Mouse (Mus musculus): ENCODE data around the gene Ralbp1. TPM values are rescaled to one million over a fixed set of nuclear protein-coding genes. Genes with fewer than 3 reads are reported as not detected.

Gene Ralbp1
- total and polyA plus RNA-seq, 3 experiments, result 53.2 to 69.6 TPM; not detected in 1

GRCm38 (mm10) chr17:65896016-65896415, 10.4 kb upstream of the Ralbp1 start:
- Histone ChIP-seq H3K27me3 (ENCODE audit: control insufficient read depth in 1 of 2, insufficient read depth in 2 of 2, low read length in 2 of 2) (no peaks in the 10 kb centered on the region), H3K9ac (ENCODE audit: control insufficient read depth, low read depth, low read length, poor library complexity, severe bottlenecking) (no peak overlapping the region), H3K9me3 (replicated peaks; ENCODE audit: insufficient read depth, low read length) (no peaks in the 10 kb centered on the region), H3K4me1 (ENCODE audit: control insufficient read depth in 1 of 2, insufficient read depth in 2 of 2, low read length in 2 of 2) (no peaks in the 10 kb centered on the region; a peak in 1 of 4 replicates), H3K4me3 (ENCODE audit: control insufficient read depth in 1 of 2, insufficient read depth in 1 of 2, low read depth in 2 of 2, low read length in 2 of 2) (no peak overlapping the region), H3K36me3 (ENCODE audit: control insufficient read depth in 1 of 2, insufficient read depth in 2 of 2, low read length in 2 of 2) (no peaks in the 10 kb centered on the region), H3K79me2 (ENCODE audit: control insufficient read depth, insufficient read depth, low read length, poor library complexity) (no peaks in the 10 kb centered on the region), H3K27ac (ENCODE audit: control insufficient read depth, low read depth, low read length) (no peak overlapping the region)
- TF ChIP-seq MAZ (IDR thresholded peaks at IDR 0.05; ENCODE audit: low read depth, low read length) (no peak), EP300 (IDR thresholded peaks at IDR 0.05; ENCODE audit: low read depth in 1 of 2, low read length in 2 of 2) (no peak), BHLHE40 (IDR thresholded peaks at IDR 0.05; ENCODE audit: borderline replicate concordance, low read depth, low read length) (no peak), TCF12 (IDR thresholded peaks at IDR 0.05; ENCODE audit: low read depth, low read length) (no peak), POLR2A (IDR thresholded peaks at IDR 0.05; ENCODE audit: control insufficient read depth in 1 of 2, insufficient read depth in 1 of 2, low read depth in 1 of 2, low read length in 2 of 2, poor library complexity in 1 of 2) (no peak), USF2 (IDR thresholded peaks at IDR 0.05; ENCODE audit: borderline replicate concordance in 1 of 2, insufficient read depth in 1 of 2, low read depth in 1 of 2, low read length in 2 of 2) (no peak), ZC3H11A (IDR thresholded peaks at IDR 0.05; ENCODE audit: low read depth, low read length) (no peak), ZNF384 (IDR thresholded peaks at IDR 0.05; ENCODE audit: low read depth, low read length) (no peak), POLR2AphosphoS2 (IDR thresholded peaks at IDR 0.05; ENCODE audit: low read length) (no peak), UBTF (IDR thresholded peaks at IDR 0.05; ENCODE audit: borderline replicate concordance, insufficient read depth, low read depth, low read length) (no peak), KAT2A (conservative IDR thresholded peaks at IDR 0.05; ENCODE audit: low read depth, low read length) (no peak), MAFK (IDR thresholded peaks at IDR 0.05; ENCODE audit: borderline replicate concordance, low read depth, low read length) (no peak), NELFE (IDR thresholded peaks at IDR 0.05; ENCODE audit: low read depth, low read length) (no peak), NRF1 (IDR thresholded peaks at IDR 0.05; ENCODE audit: insufficient read depth, low read depth, low read length, poor library complexity, severe bottlenecking) (no peak), CHD1 (IDR thresholded peaks at IDR 0.05; ENCODE audit: low read depth, low read length) (no peak), ELF1 (IDR thresholded peaks at IDR 0.05; ENCODE audit: low read depth, low read length) (no peak), POLR2AphosphoS5 (IDR thresholded peaks at IDR 0.05; ENCODE audit: borderline replicate concordance, low read depth, low read length) (no peak), MYC (IDR thresholded peaks at IDR 0.05; ENCODE audit: low read depth, low read length) (no peak), ZMIZ1 (IDR thresholded peaks at IDR 0.05; ENCODE audit: low read depth, low read length) (no peak), TAL1 (IDR thresholded peaks at IDR 0.05; ENCODE audit: low read length) (no peak)
- no peak for DNase-seq (ENCODE audit: low read depth, low spot score)

GRCm38 (mm10) chr17:65889476-65889875, 3.9 kb upstream of the Ralbp1 start:
- Histone ChIP-seq H3K4me1 (ENCODE audit: control insufficient read depth in 1 of 2, insufficient read depth in 2 of 2, low read length in 2 of 2) (0 out of 4 replicates have a peak, but pooled peaks cover 0 to 2% of the 10 kb centered on the region in 2 experiments), H3K9me3 (replicated peaks; ENCODE audit: insufficient read depth, low read length) (no peaks in the 10 kb centered on the region), H3K79me2 (ENCODE audit: control insufficient read depth, insufficient read depth, low read length, poor library complexity) (peaks cover 2% of the 10 kb centered on the region), H3K36me3 (ENCODE audit: control insufficient read depth in 1 of 2, insufficient read depth in 2 of 2, low read length in 2 of 2) (no peaks in the 10 kb centered on the region), H3K27ac (ENCODE audit: control insufficient read depth, low read depth, low read length) (no peak overlapping the region), H3K9ac (ENCODE audit: control insufficient read depth, low read depth, low read length, poor library complexity, severe bottlenecking) (no peak overlapping the region), H3K27me3 (ENCODE audit: control insufficient read depth in 1 of 2, insufficient read depth in 2 of 2, low read length in 2 of 2) (no peaks in the 10 kb centered on the region), H3K4me3 (ENCODE audit: control insufficient read depth in 1 of 2, insufficient read depth in 1 of 2, low read depth in 2 of 2, low read length in 2 of 2) (no peak overlapping the region)
- TF ChIP-seq RCOR1 (IDR thresholded peaks at IDR 0.05; ENCODE audit: low read depth, low read length), result no peak
- no peak for TF ChIP-seq EP300 (IDR thresholded peaks at IDR 0.05; ENCODE audit: low read depth in 1 of 2, low read length in 2 of 2)
- TF ChIP-seq POLR2A (IDR thresholded peaks at IDR 0.05; ENCODE audit: control insufficient read depth in 1 of 2, insufficient read depth in 1 of 2, low read depth in 1 of 2, low read length in 2 of 2, poor library complexity in 1 of 2), result no peak
- no peak for TF ChIP-seq POLR2AphosphoS2 (IDR thresholded peaks at IDR 0.05; ENCODE audit: low read length)
- no peak for TF ChIP-seq MEF2A (IDR thresholded peaks at IDR 0.05; ENCODE audit: extremely low read depth, insufficient replicate concordance, low read depth, low read length, poor library complexity, severe bottlenecking)
- no peak for TF ChIP-seq TBP (IDR thresholded peaks at IDR 0.05; ENCODE audit: low read depth, low read length)
- no peak for TF ChIP-seq TAL1 (IDR thresholded peaks at IDR 0.05; ENCODE audit: low read length)
- no peak for TF ChIP-seq MAFK (IDR thresholded peaks at IDR 0.05; ENCODE audit: borderline replicate concordance, low read depth, low read length)
- TF ChIP-seq ZMIZ1 (IDR thresholded peaks at IDR 0.05; ENCODE audit: low read depth, low read length), result no peak
- TF ChIP-seq GABPA (IDR thresholded peaks at IDR 0.05; ENCODE audit: low read depth, low read length), result no peak
- no peak for TF ChIP-seq ZC3H11A (IDR thresholded peaks at IDR 0.05; ENCODE audit: low read depth, low read length)
- TF ChIP-seq POLR2AphosphoS5 (IDR thresholded peaks at IDR 0.05; ENCODE audit: borderline replicate concordance, low read depth, low read length), result no peak
- no peak for TF ChIP-seq NRF1 (IDR thresholded peaks at IDR 0.05; ENCODE audit: insufficient read depth, low read depth, low read length, poor library complexity, severe bottlenecking)
- no peak for TF ChIP-seq TCF12 (IDR thresholded peaks at IDR 0.05; ENCODE audit: low read depth, low read length)
- TF ChIP-seq CHD2 (IDR thresholded peaks at IDR 0.05; ENCODE audit: low read length), result no peak
- TF ChIP-seq SMC3 (IDR thresholded peaks at IDR 0.05; ENCODE audit: low read depth, low read length), result no peak
- TF ChIP-seq MXI1 (IDR thresholded peaks at IDR 0.05; ENCODE audit: low read depth, low read length), result no peak
- TF ChIP-seq GATA1 (IDR thresholded peaks at IDR 0.05; ENCODE audit: low read depth, low read length), result no peak
- no peak for TF ChIP-seq ZNF384 (IDR thresholded peaks at IDR 0.05; ENCODE audit: low read depth, low read length)
- no peak for DNase-seq (ENCODE audit: low read depth, low spot score)
